Mouse (Mus musculus): ENCODE results near the gene Mrc2.

Mrc2 gene

GRCm38 (mm10) chr11:105352152-105352551 is 59.7 kb downstream of the Mrc2 start:
- no peak for DNase-seq

DNA sequence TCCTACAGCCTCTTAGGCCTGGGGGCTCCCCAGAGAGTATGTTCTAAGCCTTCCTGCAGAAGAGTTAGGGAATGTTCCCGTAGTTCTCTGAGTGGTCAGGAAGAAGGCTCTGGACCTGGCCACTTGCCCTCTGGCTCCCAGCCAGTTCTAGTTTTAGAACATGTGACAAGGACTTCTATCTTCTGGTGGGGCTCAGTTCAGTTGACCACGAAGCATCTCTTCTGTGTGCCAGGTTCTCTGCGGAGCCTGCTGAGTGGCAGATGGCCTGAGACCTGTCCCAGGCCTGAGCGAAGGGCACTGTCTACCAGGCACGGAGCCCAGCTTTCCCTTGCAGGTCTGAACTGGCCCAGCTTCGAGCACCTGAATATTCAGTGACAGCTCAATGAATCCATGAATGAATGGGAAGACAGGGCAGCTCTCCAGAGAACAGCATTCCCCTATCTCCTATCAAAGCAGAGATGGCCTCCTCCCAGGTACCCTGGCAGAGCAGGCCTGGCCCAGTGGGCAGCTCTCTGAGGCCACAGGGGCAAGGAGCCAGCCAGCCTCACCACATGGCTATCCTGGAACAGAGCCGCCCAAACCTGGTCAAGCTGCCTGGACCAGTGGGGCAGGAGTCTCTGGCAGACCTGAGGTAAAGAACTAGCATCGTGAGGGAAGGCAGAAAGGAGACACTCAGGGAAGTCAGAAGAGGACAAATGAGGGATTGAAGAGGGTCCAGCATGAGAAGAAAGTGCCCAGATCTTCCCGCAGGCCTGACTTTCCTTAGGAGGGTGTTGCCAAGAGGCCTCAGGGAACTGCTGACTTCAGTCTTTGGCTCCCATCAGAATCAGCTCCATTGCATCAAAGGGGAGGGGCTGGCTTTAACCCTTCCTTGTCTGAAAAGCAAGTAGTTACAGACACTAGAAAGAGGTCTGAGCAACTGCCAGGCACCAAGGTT is 60.8 kb downstream of the Mrc2 start:
- no peak for DNase-seq

- no peak for DNase-seq
Observed at GRCm38 (mm10) chr11:105353891-105354280, 61.4 kb downstream of the Mrc2 start.

- DNase-seq = no peak
Observed at GRCm38 (mm10) chr11:105356301-105356700, 63.9 kb downstream of the Mrc2 start.

DNA sequence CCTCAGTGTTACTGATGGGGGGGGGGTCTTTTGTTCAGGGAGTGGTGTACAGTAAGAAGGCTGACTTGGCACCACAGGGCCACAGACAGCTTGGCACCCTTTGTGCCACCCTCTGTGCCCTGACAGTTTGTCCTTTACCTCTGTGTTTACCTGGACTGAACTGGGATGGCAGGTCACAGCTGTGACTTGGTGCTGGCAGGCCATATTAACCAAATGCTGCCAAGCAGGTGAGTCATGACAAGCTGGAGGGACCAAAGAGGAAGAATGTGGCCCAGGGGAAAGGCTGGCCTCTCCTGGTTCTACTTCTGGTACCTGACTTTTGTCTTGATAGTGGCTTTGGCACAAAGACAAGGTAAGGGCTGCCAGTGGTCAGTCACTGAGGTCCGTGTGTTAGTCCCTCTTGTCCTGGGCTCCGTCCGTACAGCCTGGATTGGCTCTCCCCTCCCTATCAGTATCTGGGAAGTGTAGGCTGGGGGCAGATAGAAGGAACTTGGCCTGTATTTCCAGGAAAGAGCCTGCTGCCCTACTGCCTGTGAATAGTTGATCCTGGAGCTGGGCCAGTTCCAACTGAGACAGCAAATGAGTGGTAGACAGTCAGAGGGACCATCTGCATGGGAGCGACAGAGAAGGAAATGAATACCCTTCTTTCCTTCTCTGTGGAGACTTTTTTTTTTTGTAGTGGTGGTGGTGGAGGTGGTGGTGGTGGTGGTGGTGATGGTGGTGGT is 69.8 kb downstream of the Mrc2 start:
- DNase-seq = no peak

- DNase-seq = peak; percentile 94
Observed at GRCm38 (mm10) chr11:105362946-105363597, 70.6 kb downstream of the Mrc2 start.

DNA sequence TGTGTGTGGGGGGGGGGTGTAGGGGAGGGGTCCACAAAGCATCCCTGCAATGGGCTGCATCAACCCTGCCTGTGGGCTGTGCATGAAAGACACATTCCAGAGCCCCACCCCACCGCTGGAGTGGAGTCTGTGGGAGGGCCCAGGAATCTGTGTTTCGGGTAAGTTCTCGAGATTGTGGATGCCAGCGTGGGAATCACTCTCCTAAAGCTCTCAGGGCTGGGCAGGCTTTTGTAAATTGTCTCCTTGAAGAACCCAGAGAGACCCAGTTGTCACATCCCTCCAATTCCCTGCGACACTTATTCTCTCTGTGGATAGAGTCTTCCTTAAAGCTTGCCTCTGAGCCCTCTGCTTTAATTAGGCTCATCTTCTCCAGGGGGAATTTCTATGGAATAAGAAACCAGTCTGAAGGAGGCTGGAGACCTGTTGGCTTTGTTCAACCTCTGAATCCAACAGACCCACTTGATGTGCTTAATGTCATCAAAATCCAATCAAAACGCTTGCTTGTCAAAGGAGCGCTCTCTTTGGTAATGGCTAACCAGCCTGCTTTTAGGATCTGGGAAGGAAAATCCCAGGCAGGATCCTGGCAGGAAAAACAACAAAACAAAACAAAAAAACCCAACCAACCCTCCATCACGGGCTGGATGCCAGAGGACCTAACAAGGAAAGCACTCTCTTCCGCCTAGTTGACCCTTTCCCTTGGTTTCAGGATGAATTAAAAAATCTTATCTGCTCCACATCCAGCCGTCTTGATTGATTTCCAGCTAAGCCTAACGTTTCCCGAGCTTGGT is 71.3 kb downstream of the Mrc2 start:
- DNase-seq = no peak

DNA sequence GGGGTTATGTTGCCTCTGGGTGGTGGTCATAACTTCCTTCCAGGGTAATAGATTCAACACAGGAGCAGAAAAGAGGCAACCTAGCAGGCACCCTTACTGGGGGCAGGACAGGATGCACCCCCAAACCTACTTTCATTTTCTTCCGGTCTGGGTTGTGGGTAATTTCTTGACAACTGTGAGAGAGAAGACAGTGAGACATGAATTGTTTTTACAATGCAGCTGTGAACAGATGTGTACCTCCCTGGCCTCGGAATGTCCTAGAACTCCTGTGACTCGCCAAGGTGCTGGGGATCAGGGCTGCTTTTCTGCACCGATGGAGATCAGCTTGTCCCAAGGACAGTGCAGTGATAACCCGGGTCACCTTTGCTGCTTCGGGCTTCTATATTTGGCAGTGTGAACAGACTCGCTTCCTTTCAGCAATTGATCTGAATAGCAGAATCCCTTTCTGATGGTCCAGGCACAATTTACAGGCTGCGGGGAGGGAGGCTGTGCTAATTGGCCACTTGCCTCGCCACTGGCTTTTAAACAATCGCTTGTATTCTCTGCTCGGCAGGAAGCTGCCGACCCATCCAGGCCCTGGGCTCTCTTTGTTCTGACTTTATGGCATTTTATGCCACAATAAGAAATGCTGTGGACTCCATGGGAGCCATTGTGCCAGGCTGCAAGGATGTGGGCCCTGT is 72.1 kb downstream of the Mrc2 start:
- peak; percentile 42 for DNase-seq

GRCm38 (mm10) chr11:105365611-105366010 is 73.2 kb downstream of the Mrc2 start:
- DNase-seq = no peak

DNA sequence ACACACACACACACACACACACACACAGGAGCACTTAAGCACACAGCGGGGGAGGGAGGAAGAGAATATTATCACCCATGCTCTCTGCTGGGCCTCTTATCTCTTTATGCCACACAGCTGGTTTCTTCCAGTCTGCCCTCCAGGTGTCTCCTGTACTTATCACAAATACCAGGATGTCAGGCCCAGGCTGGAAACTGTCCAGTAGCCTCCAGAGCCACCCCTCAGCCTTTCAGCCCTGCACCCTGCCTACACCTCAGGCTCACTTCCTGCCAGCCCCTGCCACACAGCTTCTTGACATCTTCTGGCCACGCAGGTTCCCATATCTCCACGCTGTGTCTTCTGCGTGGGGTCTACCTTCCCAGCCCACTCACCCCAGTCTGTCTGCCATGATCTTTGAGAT is 73.6 kb downstream of the Mrc2 start:
- peak; percentile 24 for DNase-seq

- no peak for DNase-seq
Observed at GRCm38 (mm10) chr11:105367163-105367562, 74.7 kb downstream of the Mrc2 start.

- DNase-seq = no peak
Observed at GRCm38 (mm10) chr11:105368833-105369232, 76.4 kb downstream of the Mrc2 start.

- DNase-seq = no peak
Observed at GRCm38 (mm10) chr11:105369526-105370386, 77.3 kb downstream of the Mrc2 start.

DNA sequence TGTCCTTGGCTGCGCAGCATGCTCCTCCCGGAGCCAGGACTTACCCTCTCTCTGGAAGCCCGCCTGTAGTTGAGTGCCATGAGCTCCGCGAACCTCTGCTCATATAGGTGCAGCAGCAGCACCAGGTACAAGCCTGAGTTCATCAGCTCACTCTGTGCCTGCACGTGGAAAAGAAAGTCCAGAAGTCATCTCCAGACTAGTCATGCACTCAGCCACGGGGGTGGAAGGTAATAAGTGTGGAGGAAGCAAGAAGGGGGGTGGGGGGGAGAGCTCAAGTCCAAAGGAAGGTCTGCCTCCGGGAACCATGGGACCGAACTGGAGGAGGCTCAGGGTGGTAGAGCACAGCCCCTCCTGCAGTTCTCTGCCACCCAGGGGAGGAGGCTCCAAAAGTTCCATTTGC is 79.4 kb downstream of the Mrc2 start:
- no peak for DNase-seq

- DNase-seq = no peak
Observed at GRCm38 (mm10) chr11:105373881-105374280, 81.4 kb downstream of the Mrc2 start.

GRCm38 (mm10) chr11:105374526-105375175 is 82.2 kb downstream of the Mrc2 start:
- DNase-seq = no peak

DNA sequence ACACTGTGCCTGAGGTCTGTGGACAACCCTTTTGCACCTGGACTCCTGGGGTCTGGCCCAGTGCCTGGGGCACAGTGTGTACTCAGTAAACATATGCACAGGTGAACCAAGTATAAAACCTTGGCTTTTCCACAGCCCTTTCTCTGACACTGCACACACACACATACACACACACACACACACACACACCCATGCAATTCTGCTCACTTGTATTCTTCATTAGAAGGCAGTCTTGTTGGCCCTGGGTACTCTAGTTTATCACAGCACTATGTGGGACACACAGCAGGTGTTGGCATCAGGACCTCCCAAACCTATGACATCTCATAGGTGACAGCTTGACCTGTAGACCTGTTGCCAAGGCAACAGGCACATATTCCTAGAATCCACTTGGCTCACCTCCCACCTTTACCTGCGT is 83.4 kb downstream of the Mrc2 start:
- no peak for DNase-seq

DNA sequence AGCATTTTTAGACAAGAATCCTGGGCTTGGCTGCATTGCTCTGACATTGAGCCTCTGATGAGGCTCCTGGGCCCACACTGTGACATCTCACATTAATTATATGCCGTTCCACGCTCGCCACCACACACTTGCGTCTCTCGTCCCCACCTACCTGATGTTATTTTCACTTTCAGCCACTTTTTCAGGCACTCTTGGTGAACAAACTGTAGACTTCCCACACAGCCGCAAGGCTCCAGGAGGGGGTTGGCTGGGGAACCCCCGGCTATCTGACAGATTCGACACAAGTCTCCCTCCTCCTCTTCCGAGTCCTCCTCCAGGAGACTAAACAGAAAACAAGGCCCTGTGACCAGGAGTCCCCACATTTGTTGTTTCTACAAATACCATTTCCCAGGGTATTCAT is 92.8 kb downstream of the Mrc2 start:
- no peak for DNase-seq

- DNase-seq = no peak
Observed at GRCm38 (mm10) chr11:105388636-105389035, 96.2 kb downstream of the Mrc2 start.

DNA sequence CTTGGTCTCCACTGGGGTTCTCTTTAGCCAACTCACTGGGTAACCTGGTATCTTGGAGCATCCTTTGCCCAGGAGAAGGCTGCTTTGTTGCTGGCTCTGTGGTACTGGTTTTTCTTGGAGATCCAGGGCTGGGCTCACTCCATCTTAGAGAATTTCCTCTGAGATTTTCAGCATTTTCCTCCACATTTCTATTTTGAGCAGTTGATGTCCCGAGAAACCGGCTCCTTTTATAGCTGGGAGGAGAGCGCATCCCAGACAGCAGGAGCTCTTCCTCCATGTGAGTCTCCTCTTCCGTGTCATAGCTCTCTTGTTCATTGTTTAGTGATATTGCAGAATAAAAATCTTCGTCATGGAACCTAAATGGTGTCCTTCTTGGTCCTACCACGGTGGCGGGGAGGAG is 97.8 kb downstream of the Mrc2 start:
- no peak for DNase-seq

Data from thymus, postnatal 4 days (tissue).